Mouse (Mus musculus) midbrain, embryonic 14.5 days (tissue): ENCODE data around the gene Zfp429. TPM values are rescaled to one million over a fixed set of nuclear protein-coding genes. Genes with fewer than 3 reads are reported as not detected.
"Not testable (repeated sequence)": the region's sequence is repeated elsewhere in the genome, so short reads cannot be mapped to it uniquely, and the experiment has no call there.

ENCODE experiments used
- ATAC-seq: fragments of 200-750 bp; cut with Nextera tagmentation; 2 replicates; pipeline ENCODE4 v1.8.0; 2017; ENCODE audit warnings: moderate number of reproducible peaks, moderate library complexity; ENCODE audit not compliant: low FRiP score, low TSS enrichment
- DNase-seq: peaks from one replicate; pipeline ENCODE4 v3.0.0-alpha.2; 2015
- H3K27ac ChIP-seq: fragments of 300-500 bp; sonication (generic); replicated peaks from 2 replicates; pipeline ENCODE4 v1.5.1; 2014; ENCODE audit warnings: mild to moderate bottlenecking, low read depth, low read length, moderate library complexity
- H3K27me3 ChIP-seq: fragments of 300-500 bp; sonication (generic); 2 replicates; pipeline ENCODE4 v1.6.1; 2014; ENCODE audit warnings: low read length, control low read depth, mixed read lengths; ENCODE audit not compliant: control insufficient read depth, insufficient read depth
- H3K36me3 ChIP-seq: fragments of 300-500 bp; sonication (generic); 2 replicates; pipeline ENCODE4 v1.6.1; 2014; ENCODE audit warnings: low read length, control low read depth; ENCODE audit not compliant: control insufficient read depth, insufficient read depth
- H3K4me1 ChIP-seq: fragments of 300-500 bp; sonication (generic); 2 replicates; pipeline ENCODE4 v1.6.1; 2014; ENCODE audit warnings: mild to moderate bottlenecking, antibody characterized with exemption, low read length, control low read depth; ENCODE audit not compliant: control insufficient read depth, insufficient read depth
- H3K4me2 ChIP-seq: fragments of 300-500 bp; sonication (generic); 2 replicates; pipeline ENCODE4 v1.6.1; 2014; ENCODE audit warnings: mild to moderate bottlenecking, low read length, moderate library complexity
- H3K4me3 ChIP-seq: fragments of 300-500 bp; sonication (generic); replicated peaks from 2 replicates; pipeline ENCODE4 v1.5.1; 2014; ENCODE audit warnings: low read depth, low read length
- H3K9ac ChIP-seq: fragments of 300-500 bp; sonication (generic); replicated peaks from 2 replicates; pipeline ENCODE4 v1.6.1; 2014; ENCODE audit warnings: mild to moderate bottlenecking, low read length, moderate library complexity
- H3K9me3 ChIP-seq: fragments of 300-500 bp; sonication (generic); 2 replicates; pipeline ENCODE4 v1.6.1; 2016; ENCODE audit warnings: low read length, control low read depth, mixed read lengths; ENCODE audit not compliant: control insufficient read depth
- WGBS: fragments of 180-500 bp; shearing (Covaris S2); extraction: QIAGEN DNeasy Blood & Tissue Kit; methylation state at CpG from one replicate; pipeline ENCODE4 v1.1.7; 2014; 5-methylcytosine and 5-hydroxymethylcytosine counted together
- polyA plus RNA-seq: library from polyadenylated mRNA; unstranded; fragments of >200 nt; fragmentation: Nextera tagmentation; extraction: Ambion mirVana; gene quantifications from 2 replicates; pipeline ENCODE4 v1.2.1, GENCODE M21; 2014

Gene Zfp429
- polyA plus RNA-seq, 1 experiment from 2014 or later, result 2.7 TPM

GRCm38 (mm10) chr13:67415759-67416158 is 16.1 kb upstream of the Zfp429 start:
- no peaks in the 10 kb centered on the region for H3K36me3 ChIP-seq
- H3K4me1 ChIP-seq, result no peaks in the 10 kb centered on the region
- no peaks in the 10 kb centered on the region for H3K9me3 ChIP-seq
- DNase-seq, result no peak
- H3K27me3 ChIP-seq, result no peaks in the 10 kb centered on the region
- H3K4me2 ChIP-seq, result no peak overlapping the region
- H3K9ac ChIP-seq, result no peak overlapping the region
- H3K4me3 ChIP-seq, result no peak overlapping the region
- WGBS, result 81% methylated on average over 6 of the region's 6 CpGs
- no peak overlapping the region for H3K27ac ChIP-seq
- no peak for ATAC-seq

- 79% methylated on average over 3 of the region's 3 CpGs for WGBS
- ATAC-seq, H3K4me1 ChIP-seq, H3K4me3 ChIP-seq, H3K27me3 ChIP-seq, H3K36me3 ChIP-seq, H3K4me2 ChIP-seq, H3K9me3 ChIP-seq, H3K27ac ChIP-seq, H3K9ac ChIP-seq: not testable (repeated sequence)
- DNase-seq, result peak; percentile 3
Measured at GRCm38 (mm10) chr13:67413634-67414033, 14.0 kb upstream of the Zfp429 start.

GRCm38 (mm10) chr13:67376255-67376654 is 23.4 kb downstream of the Zfp429 start:
- H3K4me2 ChIP-seq, H3K4me3 ChIP-seq, ATAC-seq, H3K9ac ChIP-seq, H3K36me3 ChIP-seq, H3K9me3 ChIP-seq, H3K4me1 ChIP-seq, H3K27me3 ChIP-seq, DNase-seq, H3K27ac ChIP-seq: not testable (repeated sequence)
- WGBS, result 73% methylated on average over 3 of the region's 3 CpGs

- not testable (repeated sequence) for H3K27me3 ChIP-seq, H3K4me1 ChIP-seq, H3K27ac ChIP-seq, H3K9ac ChIP-seq, H3K9me3 ChIP-seq, H3K36me3 ChIP-seq
- Histone ChIP-seq H3K4me2 (peak within 1 kb of the TSS; percentile 54), H3K4me3 (peak within 1 kb of the TSS; percentile 32)
- DNase-seq, result peak; percentile 72
- peak; percentile 70 for ATAC-seq
- 25% methylated on average over 14 of the region's 15 CpGs for WGBS
Measured at GRCm38 (mm10) chr13:67375050-67375911, 24.3 kb downstream of the Zfp429 start, which contains the start of the genes Gm28041 and Zfp456. Gene Gm28041 (minus strand): TSS chr13:67375733. Gene Zfp456 (minus strand): TSS chr13:67375810.

GRCm38 (mm10) chr13:67360131-67360744 is 39.4 kb downstream of the Zfp429 start, which contains the start of the genes Gm28044 and Zfp953:
Gene Gm28044 (minus strand): TSS chr13:67360536.
Gene Zfp953 (minus strand): TSS chr13:67360605.
- DNase-seq (peak; percentile 96), ATAC-seq (peak; percentile 94)
- Histone ChIP-seq H3K9me3 (no peaks in the 10 kb centered on the region), H3K27me3 (no peaks in the 10 kb centered on the region), H3K36me3 (no peaks in the 10 kb centered on the region), H3K9ac (peak within 1 kb of the TSS; percentile 57), H3K4me1 (no peaks in the 10 kb centered on the region), H3K4me3 (peak within 1 kb of the TSS; percentile 66), H3K4me2 (peak within 1 kb of the TSS; percentile 74), H3K27ac (no peak within 1 kb of the TSS)
- under 1% methylated on average over 15 of the region's 15 CpGs for whole genome bisulfite sequencing

GRCm38 (mm10) chr13:67351854-67352253 is 47.8 kb downstream of the Zfp429 start:
- Histone ChIP-seq H3K4me1 (no peaks in the 10 kb centered on the region), H3K36me3 (no peaks in the 10 kb centered on the region), H3K27me3 (no peaks in the 10 kb centered on the region), H3K4me2 (no peak overlapping the region), H3K9ac (no peak overlapping the region), H3K9me3 (no peaks in the 10 kb centered on the region), H3K4me3 (no peak overlapping the region), H3K27ac (no peak overlapping the region)
- ATAC-seq (no peak), DNase-seq (no peak)

- Histone ChIP-seq H3K4me3 (no peak overlapping the region), H3K27me3 (no peaks in the 10 kb centered on the region), H3K4me1 (no peaks in the 10 kb centered on the region), H3K9ac (no peak overlapping the region), H3K9me3 (no peaks in the 10 kb centered on the region), H3K36me3 (no peaks in the 10 kb centered on the region), H3K4me2 (no peak overlapping the region), H3K27ac (no peak overlapping the region)
- ATAC-seq (no peak), DNase-seq (no peak)
- 86% methylated on average over 2 of the region's 2 CpGs for WGBS
Measured at GRCm38 (mm10) chr13:67343422-67343821, 56.2 kb downstream of the Zfp429 start.
